In genomic region chr13:64150121-64150520, GRCm38 (mm10) we compare ENCODE assay signal across 11 mouse cellular contexts. TPM values are rescaled to one million over a fixed set of nuclear protein-coding genes. Genes with fewer than 3 reads are reported as not detected.
DNase-seq lines count a peak whose midpoint lies in the region; ATAC-seq and TF ChIP-seq lines count a peak whose summit lies in the region.
"Had no signal": no experiment of that assay in that cellular context is flagged by ENCODE, and none has a peak within 500 bp of the region (broad histone marks: within the 10 kb centered on the region; RNA-seq: fewer than 3 reads in every experiment).

No protein-coding gene starts in this region.

- 30% methylated on average over 5 of the region's 5 CpGs for WGBS in heart, embryonic 13.5 days
- WGBS in stomach, embryonic 15.5 days, result 61% methylated on average over 5 of the region's 5 CpGs
- 41% methylated on average over 5 of the region's 5 CpGs for WGBS in stomach, postnatal 0 days
- 66% methylated on average over 5 of the region's 5 CpGs for WGBS in forebrain, embryonic 14.5 days

- H3K4me3 ChIP-seq in heart, embryonic 13.5 days, result peak overlapping the region; percentile 94
- H3K4me3 ChIP-seq in stomach, embryonic 15.5 days (replicated peaks), result no peak overlapping the region
- no peak overlapping the region for H3K4me3 ChIP-seq in stomach, postnatal 0 days (ENCODE audit: low read depth, low read length)
- H3K4me3 ChIP-seq in forebrain, embryonic 14.5 days (ENCODE audit: low read depth, low read length), result no peak overlapping the region
- H3K4me3 ChIP-seq: limb, embryonic 15.5 days had no signal

- no peaks in the 10 kb centered on the region for H3K27me3 ChIP-seq in heart, embryonic 13.5 days (replicated peaks)
- no peaks in the 10 kb centered on the region for H3K27me3 ChIP-seq in stomach, embryonic 15.5 days (replicated peaks)
- no peaks in the 10 kb centered on the region for H3K27me3 ChIP-seq in stomach, postnatal 0 days (ENCODE audit: control insufficient read depth, insufficient read depth, low read length)
- no peaks in the 10 kb centered on the region for H3K27me3 ChIP-seq in forebrain, embryonic 14.5 days (replicated peaks; ENCODE audit: control insufficient read depth, insufficient read depth, low read length)
- H3K27me3 ChIP-seq: limb, embryonic 15.5 days had no signal

- no peak for DNase-seq in heart, postnatal 36 days
- no peak for DNase-seq in stomach, postnatal 0 days (ENCODE audit: low spot score)
- no peak for DNase-seq in forebrain, embryonic 14.5 days (ENCODE audit: low spot score)
- peak; percentile 47 for DNase-seq in retina, postnatal 1 day
- DNase-seq in frontal cortex, postnatal 25 days (ENCODE audit: low spot score in 2 of 2), result no peak
- DNase-seq: adrenal gland, postnatal 36 days; cerebellum, adult 9-11 months had no signal

- no peak overlapping the region for H3K9ac ChIP-seq in heart, embryonic 13.5 days
- no peak overlapping the region for H3K9ac ChIP-seq in stomach, embryonic 15.5 days
- H3K9ac ChIP-seq in stomach, postnatal 0 days (ENCODE audit: low read length), result no peak overlapping the region
- H3K9ac ChIP-seq in forebrain, embryonic 14.5 days (ENCODE audit: low read length), result no peak overlapping the region
- H3K9ac ChIP-seq: limb, embryonic 15.5 days had no signal

- ATAC-seq in heart, embryonic 13.5 days (ENCODE audit: extremely low read depth, insufficient number of reproducible peaks, low FRiP score, low TSS enrichment), result no peak
- no peak for ATAC-seq in stomach, embryonic 15.5 days (ENCODE audit: insufficient read depth, low FRiP score, low read depth)
- no peak for ATAC-seq in stomach, postnatal 0 days (ENCODE audit: low FRiP score, low TSS enrichment)
- no peak for ATAC-seq in forebrain, embryonic 14.5 days
- no peak for ATAC-seq in megakaryocyte progenitor cell, adult 5-6 weeks (replicated peaks; ENCODE audit: poor library complexity)

- no peak for TF ChIP-seq CTCF in stomach, postnatal 0 days (IDR thresholded peaks at IDR 0.05; ENCODE audit: low read depth)

- H3K4me1 ChIP-seq in heart, embryonic 13.5 days, result peaks cover 48% of the 10 kb centered on the region
- H3K4me1 ChIP-seq in stomach, embryonic 15.5 days, result peaks cover 9% of the 10 kb centered on the region
- H3K4me1 ChIP-seq in stomach, postnatal 0 days (replicated peaks; ENCODE audit: control insufficient read depth, insufficient read depth), result no peaks in the 10 kb centered on the region
- H3K4me1 ChIP-seq in forebrain, embryonic 14.5 days (ENCODE audit: control insufficient read depth, insufficient read depth, low read length), result peaks cover 9% of the 10 kb centered on the region; the same call in 1 of the 2 replicates

- TF ChIP-seq EP300 in stomach, postnatal 0 days (optimal IDR thresholded peaks at IDR 0.05), result no peak

- H3K4me2 ChIP-seq in heart, embryonic 13.5 days, result peak overlapping the region; percentile 95
- 0 out of 2 replicates have a peak overlapping the region, but pooled peaks have one; percentile 1 for H3K4me2 ChIP-seq in stomach, embryonic 15.5 days
- no peak overlapping the region for H3K4me2 ChIP-seq in stomach, postnatal 0 days (replicated peaks; ENCODE audit: low read depth)
- H3K4me2 ChIP-seq in forebrain, embryonic 14.5 days (ENCODE audit: low read length), result 0 out of 2 replicates have a peak overlapping the region, but pooled peaks have one; percentile 10
- H3K4me2 ChIP-seq: limb, embryonic 15.5 days had no signal

- H3K27ac ChIP-seq in heart, embryonic 13.5 days (replicated peaks), result peak overlapping the region; percentile 43; the same call in 1 of the 2 replicates
- no peak overlapping the region for H3K27ac ChIP-seq in stomach, embryonic 15.5 days
- no peak overlapping the region for H3K27ac ChIP-seq in stomach, postnatal 0 days (replicated peaks)
- H3K27ac ChIP-seq in forebrain, embryonic 14.5 days (ENCODE audit: low read depth, low read length), result no peak overlapping the region
- H3K27ac ChIP-seq: limb, embryonic 15.5 days had no signal

- intact Hi-C loops in heart, postnatal 36 days (cut with DNase I), result loop anchor here (2.0 to 10.0 kb wide), 2 partner anchors 19 to 585 kb away; no protein-coding TSS in a partner anchor

- H3K36me3 ChIP-seq in heart, embryonic 13.5 days, result no peaks in the 10 kb centered on the region; the same call in 1 of the 2 replicates
- no peaks in the 10 kb centered on the region for H3K36me3 ChIP-seq in stomach, embryonic 15.5 days
- no peaks in the 10 kb centered on the region for H3K36me3 ChIP-seq in stomach, postnatal 0 days (ENCODE audit: control insufficient read depth, insufficient read depth, low read length)
- no peaks in the 10 kb centered on the region for H3K36me3 ChIP-seq in forebrain, embryonic 14.5 days (ENCODE audit: control insufficient read depth, insufficient read depth, low read length)
- H3K36me3 ChIP-seq: limb, embryonic 15.5 days had no signal

- H3K9me3 ChIP-seq in heart, embryonic 13.5 days, result no peaks in the 10 kb centered on the region
- no peaks in the 10 kb centered on the region for H3K9me3 ChIP-seq in stomach, embryonic 15.5 days
- H3K9me3 ChIP-seq in stomach, postnatal 0 days (ENCODE audit: control insufficient read depth, low read length), result no peaks in the 10 kb centered on the region
- no peaks in the 10 kb centered on the region for H3K9me3 ChIP-seq in forebrain, embryonic 14.5 days (replicated peaks; ENCODE audit: control insufficient read depth, low read length)
- H3K9me3 ChIP-seq: limb, embryonic 15.5 days had no signal

RNA-seq across cellular contexts. Expression of gene Zfp367, which starts 2.9 kb away (rescaled TPM):
- polyA plus RNA-seq in heart, embryonic 13.5 days (2015; fragmentation: Nextera tagmentation; extraction: Ambion mirVana), result 20.9 and 21.9 TPM in 2 replicates
- 10 to 100 TPM; 20.9 to 22.8 TPM for total RNA-seq in heart, postnatal 36 days (2021)
- 22.7 and 23.9 TPM in 2 replicates for polyA plus RNA-seq in stomach, embryonic 15.5 days (2015; fragmentation: Nextera tagmentation; extraction: Ambion mirVana)
- polyA plus RNA-seq in stomach, postnatal 0 days (2015; fragmentation: Nextera tagmentation; extraction: Ambion mirVana), result 10.9 and 12.3 TPM in 2 replicates
- polyA plus RNA-seq in forebrain, embryonic 14.5 days (2014; fragmentation: Nextera tagmentation; extraction: Ambion mirVana), result 13.0 and 15.0 TPM in 2 replicates
- total RNA-seq in megakaryocyte progenitor cell, adult 5-6 weeks (2015), result 42.8 and 49.3 TPM in 2 replicates
- 41.9 and 52.3 TPM in 2 replicates for total RNA-seq in megakaryocyte progenitor cell, adult 5-6 weeks (2017)

RNA-seq across cellular contexts. Expression of gene Habp4, which starts 11.5 kb away (rescaled TPM):
- 50.1 and 53.9 TPM in 2 replicates for polyA plus RNA-seq in heart, embryonic 13.5 days (2015; fragmentation: Nextera tagmentation; extraction: Ambion mirVana)
- 10 to 100 TPM; 48.7 to 51.1 TPM for total RNA-seq in heart, postnatal 36 days (2021)
- polyA plus RNA-seq in stomach, embryonic 15.5 days (2015; fragmentation: Nextera tagmentation; extraction: Ambion mirVana), result 19.5 and 22.8 TPM in 2 replicates
- polyA plus RNA-seq in stomach, postnatal 0 days (2015; fragmentation: Nextera tagmentation; extraction: Ambion mirVana), result 11.9 and 13.2 TPM in 2 replicates
- 17.5 and 18.1 TPM in 2 replicates for polyA plus RNA-seq in forebrain, embryonic 14.5 days (2014; fragmentation: Nextera tagmentation; extraction: Ambion mirVana)
- total RNA-seq in megakaryocyte progenitor cell, adult 5-6 weeks (2015), result 3.4 and 3.9 TPM in 2 replicates
- 2.4 TPM in 2 replicates for total RNA-seq in megakaryocyte progenitor cell, adult 5-6 weeks (2017)

RNA-seq across cellular contexts. Expression of gene Slc35d2, which starts 21.0 kb away (rescaled TPM):
- polyA plus RNA-seq in heart, embryonic 13.5 days (2015; fragmentation: Nextera tagmentation; extraction: Ambion mirVana), result 4.5 and 5.5 TPM in 2 replicates
- 1 to 10 TPM; 2.1 to 2.5 TPM for total RNA-seq in heart, postnatal 36 days (2021)
- polyA plus RNA-seq in stomach, embryonic 15.5 days (2015; fragmentation: Nextera tagmentation; extraction: Ambion mirVana), result 4.6 and 5.4 TPM in 2 replicates
- 7.9 and 9.5 TPM in 2 replicates for polyA plus RNA-seq in stomach, postnatal 0 days (2015; fragmentation: Nextera tagmentation; extraction: Ambion mirVana)
- 0.76 and 1.2 TPM in 2 replicates for polyA plus RNA-seq in forebrain, embryonic 14.5 days (2014; fragmentation: Nextera tagmentation; extraction: Ambion mirVana)
- 3.5 and 5.4 TPM in 2 replicates for total RNA-seq in megakaryocyte progenitor cell, adult 5-6 weeks (2015)
- 4.3 and 5.4 TPM in 2 replicates for total RNA-seq in megakaryocyte progenitor cell, adult 5-6 weeks (2017)
